Mouse (Mus musculus): Measurements from ENCODE around the gene Ajap1.

GRCm38 (mm10) chr4:153373125-153373524 is 109.5 kb downstream of the Ajap1 start:
- TF ChIP-seq CTCF (IDR thresholded peaks at IDR 0.05; ENCODE audit: borderline replicate concordance, insufficient read depth, low read length) (no peak), POLR2A (IDR thresholded peaks at IDR 0.05; ENCODE audit: low read depth, low read length) (no peak)
